Mouse (Mus musculus): Measurements from ENCODE around the gene Dnaja4.

Dnaja4 gene

GRCm38 (mm10) chr9:54750215-54750981 lies 51.7 kb downstream of the Dnaja4 start:
- DNase-seq (ENCODE audit: extremely low read depth, low read depth, low spot score) = no peak

- DNase-seq (ENCODE audit: extremely low read depth, low read depth, low spot score) = no peak
Observed at GRCm38 (mm10) chr9:54751684-54752083, 53.0 kb downstream of the Dnaja4 start.

GRCm38 (mm10) chr9:54752201-54752943 lies 53.7 kb downstream of the Dnaja4 start:
- DNase-seq (ENCODE audit: extremely low read depth, low read depth, low spot score) = no peak

GRCm38 (mm10) chr9:54752944-54753295 lies 54.2 kb downstream of the Dnaja4 start:
- no peak for DNase-seq (ENCODE audit: extremely low read depth, low read depth, low spot score)

GRCm38 (mm10) chr9:54759592-54759991 lies 60.9 kb downstream of the Dnaja4 start:
- DNase-seq (ENCODE audit: extremely low read depth, low read depth, low spot score) = no peak

- DNase-seq (ENCODE audit: extremely low read depth, low read depth, low spot score) = no peak
Observed at GRCm38 (mm10) chr9:54764091-54764490, 65.4 kb downstream of the Dnaja4 start.

- DNase-seq (ENCODE audit: extremely low read depth, low read depth, low spot score) = no peak
Observed at GRCm38 (mm10) chr9:54764561-54765217, 66.0 kb downstream of the Dnaja4 start, which contains the start of gene Crabp1. Crabp1 (plus strand) TSS chr9:54764748.

- DNase-seq (ENCODE audit: extremely low read depth, low read depth, low spot score) = no peak
Observed at GRCm38 (mm10) chr9:54765336-54766085, 66.8 kb downstream of the Dnaja4 start.
